Mouse (Mus musculus): Measurements from ENCODE around the gene Dio1.

Dio1 gene

GRCm38 (mm10) chr4:107306966-107307365 lies at the start of gene Dio1:
Gene Dio1, minus strand, starts transcription at chr4:107307169.
- no peak for DNase-seq (ENCODE audit: low read depth, low spot score)

GRCm38 (mm10) chr4:107354543-107354942 lies 47.6 kb upstream of the Dio1 start:
- peak; percentile 88 for DNase-seq (ENCODE audit: low read depth, low spot score)

GRCm38 (mm10) chr4:107354126-107354525 lies 47.2 kb upstream of the Dio1 start:
- DNase-seq (ENCODE audit: low read depth, low spot score) = no peak

- no peak for DNase-seq (ENCODE audit: low read depth, low spot score)
Observed at GRCm38 (mm10) chr4:107353612-107354011, 46.6 kb upstream of the Dio1 start.

DNA sequence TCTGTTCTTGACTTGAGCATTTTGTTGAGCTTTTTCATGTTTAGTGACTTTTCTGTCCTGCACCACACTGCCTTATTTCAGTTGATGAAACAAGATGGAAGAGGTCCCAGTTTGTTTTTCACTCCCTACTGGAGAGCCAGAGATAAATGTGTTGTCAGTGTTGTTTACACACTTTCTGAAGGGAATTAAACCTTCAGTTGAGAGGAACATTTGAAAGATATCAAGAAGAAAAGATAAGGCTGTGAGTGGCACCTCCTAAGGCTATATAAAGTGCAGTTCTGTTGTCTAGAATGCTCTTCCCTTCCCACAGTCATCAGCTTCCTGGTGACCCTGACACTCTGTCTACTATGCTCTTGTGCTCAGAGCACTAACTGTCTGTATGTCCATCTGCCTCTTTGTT lies 44.4 kb upstream of the Dio1 start:
- no peak for DNase-seq (ENCODE audit: low read depth, low spot score)

- peak; percentile 43 for DNase-seq (ENCODE audit: low read depth, low spot score)
Observed at GRCm38 (mm10) chr4:107349311-107350008, 42.5 kb upstream of the Dio1 start.

DNA sequence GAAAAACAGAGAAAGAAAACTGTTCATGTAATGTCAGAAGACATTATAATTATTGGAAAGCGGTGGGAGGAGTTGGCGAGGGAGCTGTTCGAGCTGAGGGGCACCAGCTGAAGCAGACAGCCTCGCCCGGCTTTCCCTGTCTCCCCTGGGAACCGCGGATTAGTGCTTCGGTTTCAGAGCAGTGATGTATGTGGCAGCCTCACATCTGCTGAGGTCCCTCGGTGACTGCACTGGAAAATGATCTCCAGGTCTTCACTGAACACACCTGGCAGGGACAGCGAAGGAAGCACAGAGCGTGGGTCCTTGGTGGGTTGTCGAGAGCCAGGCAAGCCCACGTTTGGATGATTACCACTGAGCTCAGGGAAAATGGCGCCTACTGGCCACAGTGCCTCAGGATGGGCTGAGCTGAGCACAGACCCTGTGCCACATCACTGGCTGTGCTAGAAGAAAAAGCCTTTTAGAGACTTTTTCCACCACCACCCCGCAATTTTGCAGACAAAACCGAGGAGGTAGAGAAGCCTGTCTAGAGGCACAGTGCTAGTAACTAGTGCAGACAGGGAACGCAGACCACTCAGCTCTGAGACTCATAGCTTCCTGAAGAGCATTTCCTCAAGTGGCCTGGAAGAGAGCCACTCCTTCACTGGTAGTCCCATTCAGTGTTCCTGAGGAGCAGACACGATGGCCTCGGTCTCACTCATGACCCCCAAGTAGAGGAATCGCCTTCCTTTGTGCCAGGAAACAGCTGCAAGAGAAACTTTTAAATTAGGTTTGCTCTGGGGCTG lies 41.8 kb upstream of the Dio1 start:
- DNase-seq (ENCODE audit: low read depth, low spot score) = peak; percentile 17

DNA sequence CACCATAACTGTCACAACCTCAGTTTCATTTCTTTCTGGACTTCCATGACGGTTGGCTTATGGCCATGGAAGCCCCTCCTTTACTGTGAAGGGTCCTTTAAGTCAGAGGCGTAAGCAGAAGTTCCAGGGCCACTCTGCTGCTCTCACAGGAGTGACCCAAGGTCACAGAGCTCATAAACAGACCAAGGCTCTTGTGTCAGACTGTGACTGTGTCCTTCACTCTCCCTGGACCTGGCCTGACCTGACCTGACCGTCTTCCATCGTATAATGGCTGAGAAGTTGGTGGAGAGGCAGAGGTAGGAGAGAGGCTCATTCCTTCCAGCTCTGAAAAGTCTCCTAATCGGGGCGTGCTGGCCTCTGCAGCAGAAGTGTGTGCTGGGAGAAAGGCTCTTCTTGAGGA lies 40.3 kb upstream of the Dio1 start:
- DNase-seq (ENCODE audit: low read depth, low spot score) = no peak

GRCm38 (mm10) chr4:107344612-107345011 lies 37.6 kb upstream of the Dio1 start:
- no peak for DNase-seq (ENCODE audit: low read depth, low spot score)

DNA sequence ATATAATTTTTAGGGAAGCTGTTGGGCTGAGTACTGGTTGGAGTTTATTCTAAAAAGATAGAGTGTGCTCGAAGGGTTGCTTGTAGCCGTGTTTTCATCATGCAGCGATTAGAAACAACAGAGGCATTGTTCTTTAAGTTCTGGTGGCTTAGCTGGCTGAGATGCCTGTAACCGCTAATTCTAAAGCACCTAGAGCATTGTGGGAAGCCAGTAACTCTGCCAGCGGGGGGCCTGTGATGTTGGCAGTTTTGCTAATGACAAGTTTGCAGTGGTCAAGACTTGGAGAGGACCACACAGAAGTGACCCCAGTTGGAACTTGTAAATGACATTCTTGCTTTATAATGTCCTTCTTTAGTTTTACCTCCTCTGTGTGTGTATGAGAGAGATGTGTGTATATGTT lies 34.4 kb upstream of the Dio1 start:
- peak; percentile 36 for DNase-seq (ENCODE audit: low read depth, low spot score)

- no peak for DNase-seq (ENCODE audit: low read depth, low spot score)
Observed at GRCm38 (mm10) chr4:107337455-107337854, 30.5 kb upstream of the Dio1 start.

DNA sequence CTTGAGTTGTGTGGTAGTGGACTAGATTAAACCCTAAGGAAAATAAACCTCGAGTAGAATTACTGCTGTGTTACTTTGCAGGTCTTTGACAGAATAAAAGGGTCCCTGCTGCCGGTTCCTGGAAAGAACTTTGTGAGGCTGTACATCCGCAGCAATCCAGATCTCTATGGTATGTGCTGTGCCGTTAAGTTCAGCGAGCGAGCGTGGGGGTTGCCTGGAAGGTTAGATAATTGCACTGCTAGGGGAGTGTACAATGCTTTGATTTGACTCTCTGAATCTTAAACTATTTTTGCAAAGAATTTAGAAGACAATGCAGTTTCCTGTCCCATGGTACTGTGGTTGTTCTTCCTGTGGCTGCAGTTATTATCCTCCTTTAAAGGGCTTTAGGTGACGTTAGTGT lies 29.4 kb upstream of the Dio1 start:
- DNase-seq (ENCODE audit: low read depth, low spot score) = no peak

DNA sequence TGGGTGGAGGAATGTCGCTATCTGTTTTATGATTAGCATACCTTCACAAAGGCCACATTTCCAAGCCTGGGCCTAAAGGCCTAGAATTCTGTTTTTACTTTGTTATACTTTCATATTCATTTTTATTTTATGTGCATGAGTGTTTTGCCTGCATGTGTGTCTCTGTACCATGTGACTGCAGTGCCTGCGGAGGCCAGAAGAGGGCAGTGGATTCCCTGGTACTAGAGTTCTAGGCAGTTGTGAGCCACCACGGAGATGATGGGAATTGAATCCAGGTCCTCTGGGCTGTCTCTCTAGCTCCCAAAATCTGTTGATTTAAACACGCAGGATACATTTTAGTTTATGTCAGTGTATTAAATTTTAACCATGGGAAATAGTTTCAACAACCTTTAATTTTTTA lies 26.5 kb upstream of the Dio1 start:
- no peak for DNase-seq (ENCODE audit: low read depth, low spot score)

DNA sequence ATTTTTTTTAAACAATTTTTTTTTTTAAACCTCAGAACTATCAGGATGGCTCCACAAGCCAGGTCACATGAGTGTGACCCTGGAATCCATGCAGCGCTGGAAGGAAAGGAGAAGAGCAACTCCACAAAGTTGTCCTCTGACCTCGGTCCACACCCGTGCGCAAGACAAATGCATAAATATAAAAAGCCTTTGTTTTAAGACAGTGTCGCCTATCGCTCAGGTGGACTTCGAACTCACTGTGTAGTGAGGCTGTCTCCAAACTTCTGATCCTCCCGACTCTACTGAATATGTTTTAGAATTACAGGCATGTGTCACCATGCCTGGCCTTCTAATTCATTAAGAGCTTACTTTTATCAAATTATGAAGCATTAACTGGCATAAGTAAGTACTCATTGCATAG lies 21.6 kb upstream of the Dio1 start:
- no peak for DNase-seq (ENCODE audit: low read depth, low spot score)

DNA sequence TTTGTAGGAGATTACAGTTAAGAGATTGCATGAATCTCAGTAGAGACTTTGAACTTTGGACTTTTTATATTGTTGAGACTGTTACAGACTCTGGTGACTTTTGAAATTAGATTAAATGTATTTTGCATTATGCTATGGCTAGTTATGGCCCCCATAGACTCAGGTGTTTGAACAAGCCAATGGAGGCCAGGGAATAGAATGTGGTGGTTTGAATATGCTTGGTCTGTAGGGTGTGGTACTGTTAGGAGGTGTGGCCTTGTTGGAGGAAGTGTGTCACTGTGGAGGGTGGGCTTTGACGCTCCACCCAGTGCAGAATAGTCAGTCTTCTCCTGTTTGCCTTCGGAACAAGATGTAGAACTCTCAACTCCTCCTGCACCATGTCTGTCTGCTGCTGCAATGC lies 16.1 kb upstream of the Dio1 start:
- no peak for DNase-seq (ENCODE audit: low read depth, low spot score)

DNA sequence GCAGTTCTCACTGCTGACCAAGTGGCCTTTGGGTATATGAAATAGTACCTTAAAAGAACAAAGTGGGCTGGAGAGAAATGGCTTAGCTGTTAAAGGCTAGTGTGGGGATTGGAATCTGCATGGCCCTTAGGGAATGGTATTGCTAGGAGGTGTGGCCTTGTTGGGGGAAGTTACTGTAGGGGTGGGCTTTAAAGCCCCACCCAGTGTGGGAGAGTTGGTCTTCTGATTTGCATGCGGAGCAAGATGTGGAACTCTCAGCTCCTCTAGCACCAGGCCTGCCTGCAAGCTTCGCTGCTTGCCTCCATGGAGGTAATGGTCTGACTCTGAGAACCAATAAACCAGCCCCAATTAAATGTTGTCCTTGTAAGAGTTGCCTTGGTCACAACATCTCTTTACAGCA lies 14.1 kb upstream of the Dio1 start:
- DNase-seq (ENCODE audit: low read depth, low spot score) = no peak

DNA sequence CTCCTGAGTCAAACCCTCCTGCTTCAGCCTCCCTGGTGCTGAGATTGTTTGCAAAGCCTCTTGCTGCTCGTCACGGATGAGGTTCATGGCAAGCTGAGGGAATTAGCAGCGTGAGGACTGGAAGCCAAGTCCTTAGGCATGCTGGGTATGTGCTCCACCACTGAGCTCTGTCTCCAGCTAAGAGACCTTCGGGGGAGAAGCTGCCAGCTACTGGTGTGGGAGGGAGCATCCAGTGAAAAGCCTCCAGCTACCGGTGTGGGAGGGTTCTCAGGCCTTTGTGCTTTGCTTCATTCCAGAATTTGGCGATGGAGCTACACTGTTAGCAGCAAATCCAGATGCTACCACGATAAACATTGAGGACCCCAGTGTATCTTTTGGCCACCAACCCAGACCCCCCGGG lies 11.7 kb upstream of the Dio1 start:
- no peak for DNase-seq (ENCODE audit: low read depth, low spot score)

DNA sequence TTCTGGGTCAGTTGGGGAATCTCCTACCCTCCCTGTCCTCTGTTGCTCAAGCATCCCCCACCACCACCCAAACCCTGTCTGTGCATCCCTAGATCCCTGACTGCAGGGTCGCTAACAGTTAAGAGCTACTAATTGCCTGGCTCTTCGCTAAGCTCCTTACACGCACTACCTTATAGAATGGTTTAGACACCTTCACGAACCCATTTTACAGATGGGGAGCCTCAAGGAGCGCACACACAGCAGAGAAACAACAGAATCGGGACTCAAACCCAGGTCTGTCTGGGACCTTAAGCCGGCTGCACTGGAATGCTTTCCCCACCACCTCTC lies 7.5 kb upstream of the Dio1 start:
- DNase-seq (ENCODE audit: low read depth, low spot score) = no peak

DNA sequence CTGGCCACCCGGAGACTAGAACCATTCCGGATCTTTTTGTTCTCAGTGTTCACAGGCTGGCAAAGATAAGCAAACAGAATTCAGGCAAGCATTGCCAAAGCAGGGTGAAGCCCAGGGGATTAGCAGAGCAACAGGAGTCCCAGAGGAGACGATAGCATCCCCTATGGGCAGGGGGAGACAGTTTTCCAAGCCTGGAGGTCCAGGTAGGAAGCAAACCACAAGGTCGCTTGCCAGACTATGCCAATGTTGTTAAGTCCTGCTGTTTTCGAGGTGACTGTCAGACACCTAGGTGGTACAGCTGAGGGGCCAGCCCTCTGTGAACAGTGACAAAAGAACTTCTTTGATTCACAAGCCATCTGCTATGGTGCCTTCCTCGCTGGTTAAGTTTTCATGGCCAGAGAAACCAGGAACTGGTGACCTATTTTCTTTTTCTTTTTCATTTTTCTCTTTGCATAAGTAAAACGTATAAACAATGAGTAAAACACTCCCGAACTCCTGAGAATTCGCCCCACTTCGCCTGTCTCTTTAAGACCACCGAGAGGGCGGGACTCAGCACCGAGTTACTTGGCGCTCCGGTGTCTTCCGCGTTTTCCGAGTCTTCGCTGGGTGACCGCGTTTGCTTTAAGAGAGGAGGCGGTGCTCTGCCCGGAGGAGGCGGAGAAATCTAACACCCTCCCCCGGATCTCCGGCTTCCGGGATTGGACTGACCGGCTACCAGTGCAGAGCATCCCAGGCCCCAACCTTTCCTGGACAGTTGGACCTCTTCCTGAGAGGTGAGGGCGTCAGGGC lies 6.9 kb upstream of the Dio1 start, which contains the start of gene Yipf1:
Gene Yipf1, plus strand, starts transcription at position 674 of the 789 bp plus-strand sequence.
- peak; percentile 89 for DNase-seq (ENCODE audit: low read depth, low spot score)

GRCm38 (mm10) chr4:107303531-107303930 lies 3.4 kb downstream of the Dio1 start:
- no peak for DNase-seq (ENCODE audit: low read depth, low spot score)

DNA sequence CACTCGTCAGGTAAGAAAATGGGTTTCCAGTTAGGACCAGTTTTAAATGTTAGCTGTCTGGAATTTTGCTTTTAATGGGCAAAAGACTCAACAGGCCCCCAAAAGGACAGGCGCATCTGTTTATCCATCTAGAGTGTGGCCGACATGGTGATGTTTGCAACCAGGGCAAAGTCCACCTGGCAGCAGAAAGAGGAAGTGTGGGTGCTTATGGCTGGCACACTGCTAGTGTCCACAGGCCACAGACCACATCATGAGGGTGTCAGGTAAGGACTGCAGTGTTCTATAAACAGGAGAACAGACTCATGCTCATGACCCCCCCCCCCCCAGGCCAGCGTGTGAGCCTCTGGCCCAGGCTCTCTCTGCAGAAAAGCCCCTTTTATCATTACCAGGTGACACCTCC lies 4.1 kb downstream of the Dio1 start:
- no peak for DNase-seq (ENCODE audit: low read depth, low spot score)

DNA sequence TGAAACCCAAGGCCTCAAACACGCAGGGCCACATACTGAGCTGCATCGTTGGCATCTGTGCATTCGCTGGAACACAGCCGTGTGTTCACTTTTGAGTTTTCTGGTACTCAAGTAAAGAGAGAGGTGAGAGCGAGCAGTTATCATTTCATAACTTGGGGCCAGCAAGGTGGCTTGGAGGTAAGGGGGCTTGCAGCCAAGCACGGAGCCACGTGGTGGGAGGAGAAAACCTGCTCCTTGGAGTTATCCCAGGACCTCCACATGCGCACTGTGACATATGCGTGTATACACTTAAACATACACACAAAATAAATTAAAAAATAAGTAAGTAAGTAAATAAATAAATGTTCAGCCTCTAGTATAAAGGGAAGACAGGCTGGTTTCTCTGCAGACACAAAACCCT lies 4.7 kb downstream of the Dio1 start:
- no peak for DNase-seq (ENCODE audit: low read depth, low spot score)
